Mouse (Mus musculus) liver, postnatal 0 days (tissue): ENCODE measurements around the gene Rinl.

ENCODE experiments used
- CTCF ChIP-seq: sonication (generic); IDR thresholded peaks from 2 replicates; pipeline ENCODE4 v1.5.1; 2016; ENCODE audit warnings: antibody characterized with exemption, low read depth
- EP300 ChIP-seq: IDR thresholded peaks from 2 replicates; pipeline ENCODE4 v1.6.1; 2016; ENCODE audit warnings: antibody characterized with exemption, low read depth, mild to moderate bottlenecking

GRCm38 (mm10) chr7:28792391-28793185, 3.8 kb downstream of the Rinl start:
- TF ChIP-seq CTCF = peak; percentile 14; the same call in 1 of the 2 replicates
- no peak for TF ChIP-seq EP300
